Mouse (Mus musculus) CH12.LX (cell line): Measurements from ENCODE around the gene Pycr2.
A peak's percentile ranks its signal among the peaks of the same experiment; 100 is the strongest.

Experiments
- CHD2 ChIP-seq: IDR thresholded peaks from 2 replicates; pipeline ENCODE4 v1.6.1; 2011; ENCODE audit warnings: low read length, improper control_type of control experiment
- CTCF ChIP-seq, 2 experiments: IDR thresholded peaks in 1 of 2; conservative IDR thresholded peaks in 1 of 2; 2 replicates each; pipeline ENCODE4 v1.5.1; 2011 to 2012; ENCODE audit warnings: low read depth in 2 of 2, low read length in 2 of 2, improper control_type of control experiment in 1 of 2, inconsistent platforms in 1 of 2, mild to moderate bottlenecking in 1 of 2, moderate library complexity in 1 of 2
- EP300 ChIP-seq: IDR thresholded peaks from 2 replicates; pipeline ENCODE4 v1.6.1; 2011; ENCODE audit warnings: low read length, improper control_type of control experiment
- IRF4 ChIP-seq: IDR thresholded peaks from 2 replicates; pipeline ENCODE4 v1.6.1; 2014; ENCODE audit warnings: low read depth, mild to moderate bottlenecking, inconsistent platforms, low read length, improper control_type of control experiment
- MAX ChIP-seq: IDR thresholded peaks from 2 replicates; pipeline ENCODE4 v1.6.1; 2011; ENCODE audit warnings: low read length, improper control_type of control experiment
- POLR2A ChIP-seq: IDR thresholded peaks from 2 replicates; pipeline ENCODE4 v1.6.1; 2011; ENCODE audit warnings: low read depth, mild to moderate bottlenecking, improper control_type of control experiment, low read length
- TCF12 ChIP-seq: IDR thresholded peaks from 2 replicates; pipeline ENCODE4 v1.6.1; 2014; ENCODE audit warnings: low read depth, mild to moderate bottlenecking, inconsistent platforms, low read length, improper control_type of control experiment
- UBTF ChIP-seq: IDR thresholded peaks from 2 replicates; pipeline ENCODE4 v1.6.1; 2012; ENCODE audit warnings: low read depth, mild to moderate bottlenecking, inconsistent platforms, low read length, improper control_type of control experiment, moderate library complexity
- USF1 ChIP-seq: IDR thresholded peaks from 2 replicates; pipeline ENCODE4 v1.6.1; 2014; ENCODE audit warnings: low read depth, mild to moderate bottlenecking, inconsistent platforms, low read length, improper control_type of control experiment

- TF ChIP-seq IRF4 (no peak), POLR2A (no peak), CTCF (conservative IDR thresholded peaks at IDR 0.05 in 1 of 2, IDR thresholded peaks at IDR 0.05 in 1 of 2; ENCODE audit: low read depth in 2 of 2, low read length in 2 of 2) (peak in 1 of 2 experiments; percentile 45; a peak in 2 of 4 replicates), MAX (no peak), USF1 (no peak), CHD2 (no peak), TCF12 (no peak), UBTF (no peak), EP300 (no peak)
These were observed 7.0 kb downstream of the Pycr2 start for GRCm38 (mm10) chr1:180911138-180911537.
